Mouse (Mus musculus): ENCODE results near the gene Prune1. TPM values are rescaled to one million over a fixed set of nuclear protein-coding genes. Genes with fewer than 3 reads are reported as not detected.

Gene Prune1
- 10 to 100 TPM; 33.2 to 36.3 TPM for total RNA-seq (2021)

DNA sequence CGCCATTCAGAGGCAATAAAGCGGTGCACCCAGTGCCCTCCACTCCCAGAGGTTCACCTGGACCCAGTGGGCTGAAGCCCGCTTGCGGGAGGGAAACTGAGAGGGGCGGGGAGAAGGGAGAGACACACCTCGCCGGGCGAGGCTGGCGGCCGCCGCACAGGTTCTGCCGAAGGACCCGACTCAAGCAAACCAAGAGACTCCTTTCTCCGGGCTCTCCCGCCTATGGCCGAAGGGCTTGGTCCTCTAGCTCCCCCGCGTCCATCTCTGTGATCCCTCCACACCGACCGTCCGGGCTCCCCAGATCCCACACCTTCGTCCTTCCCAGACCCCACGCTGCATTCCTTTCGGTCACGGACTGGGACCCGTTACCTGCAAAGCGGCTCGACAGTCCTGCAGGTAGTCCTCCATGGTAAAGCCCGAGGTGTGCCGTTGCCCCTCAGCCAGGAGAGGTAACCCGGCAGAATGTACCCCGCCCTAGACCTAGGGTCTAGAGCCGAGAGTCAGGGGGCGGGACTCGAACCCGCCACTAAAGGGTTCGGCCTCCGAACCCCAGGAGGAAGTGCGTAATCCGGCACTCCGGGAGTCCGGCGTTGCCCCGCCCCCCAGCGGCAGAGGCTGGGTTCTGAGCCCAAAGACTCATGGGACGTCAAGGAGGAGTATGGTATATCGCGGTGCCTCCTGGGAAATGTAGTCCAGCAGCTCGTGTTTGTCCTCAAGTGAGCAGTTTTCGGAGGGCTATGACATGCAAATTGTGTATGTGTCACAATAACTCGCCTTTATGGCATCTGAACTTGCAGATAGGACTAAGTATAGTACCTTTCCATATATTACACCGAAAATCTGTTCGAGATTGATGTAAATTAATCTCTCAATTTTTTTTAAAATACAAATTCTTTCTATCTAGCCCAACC lies at the start of gene Prune1, which contains the start of gene Mindy1:
Gene Prune1 (minus strand): TSS at position 861 of the 911 bp plus-strand sequence.
Gene Mindy1 (plus strand): TSS at position 130 of the 911 bp plus-strand sequence.
- peak; percentile 99 for DNase-seq

DNA sequence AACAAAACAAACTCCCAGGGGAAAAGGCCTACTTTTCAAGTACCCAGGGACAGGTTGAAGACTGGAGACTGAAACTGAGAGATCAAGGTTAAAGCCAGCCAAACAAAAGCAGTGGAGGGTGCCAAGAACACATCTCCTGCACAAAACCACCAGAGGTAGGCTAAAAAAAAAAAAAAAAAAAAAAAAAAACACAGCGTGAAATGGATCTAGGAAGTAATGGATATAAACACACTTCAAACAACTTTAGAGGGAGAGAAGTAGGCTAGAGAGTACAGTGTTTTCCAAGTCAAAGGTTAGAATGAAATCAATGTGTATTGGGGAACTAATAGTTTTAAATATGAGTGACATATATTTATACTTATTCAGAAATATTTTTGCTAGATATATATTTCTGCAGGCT lies 49.7 kb upstream of the Prune1 start:
- DNase-seq, result no peak

DNA sequence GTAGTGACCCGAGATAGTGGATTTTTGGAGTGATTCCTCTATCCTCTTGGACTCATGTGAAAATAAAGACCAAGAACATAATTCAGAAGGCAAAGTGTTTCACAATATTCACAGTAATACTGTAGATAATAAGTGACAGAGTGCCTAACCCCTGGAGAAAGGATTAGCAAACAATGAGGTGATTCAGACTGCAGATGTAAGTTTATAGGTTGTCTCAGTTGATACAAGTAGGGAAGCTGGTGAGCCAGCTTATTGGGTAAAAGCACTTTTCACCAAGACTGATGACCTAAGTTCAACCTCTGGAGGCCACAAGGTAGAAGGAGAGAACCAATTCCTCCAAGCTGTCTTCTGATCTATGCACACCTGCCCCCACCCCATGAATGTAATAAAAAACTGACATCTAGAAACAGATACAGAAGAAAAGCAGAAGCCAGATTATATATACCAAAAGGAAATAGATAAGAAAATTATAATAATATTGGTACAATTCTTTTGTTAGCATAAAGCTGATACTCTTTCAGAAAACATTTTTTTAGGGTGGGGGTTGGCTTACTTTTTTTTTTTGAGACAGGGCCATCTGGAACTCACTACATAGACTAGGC lies 47.0 kb upstream of the Prune1 start:
- no peak for DNase-seq

GRCm38 (mm10) chr3:95324454-95325144 lies 42.7 kb upstream of the Prune1 start:
- no peak for DNase-seq

DNA sequence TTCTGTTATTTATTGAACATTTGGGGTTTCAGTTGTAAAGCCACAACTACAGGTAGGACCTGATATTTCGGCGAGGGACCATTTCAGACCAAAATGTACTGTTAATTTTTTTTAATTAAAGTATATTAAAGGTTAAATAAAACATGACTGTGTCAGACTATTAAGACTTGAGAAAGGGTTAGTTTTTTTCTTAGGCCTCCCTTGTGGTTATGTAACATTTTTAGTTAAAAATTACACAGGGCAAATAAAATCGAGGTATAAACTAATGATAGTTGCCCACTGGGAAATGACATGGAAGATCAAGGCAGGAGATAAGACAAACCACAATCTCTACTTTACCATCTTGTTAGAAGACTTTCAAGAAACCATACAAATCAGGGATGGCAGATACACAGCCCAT lies 41.6 kb upstream of the Prune1 start:
- DNase-seq, result no peak

DNA sequence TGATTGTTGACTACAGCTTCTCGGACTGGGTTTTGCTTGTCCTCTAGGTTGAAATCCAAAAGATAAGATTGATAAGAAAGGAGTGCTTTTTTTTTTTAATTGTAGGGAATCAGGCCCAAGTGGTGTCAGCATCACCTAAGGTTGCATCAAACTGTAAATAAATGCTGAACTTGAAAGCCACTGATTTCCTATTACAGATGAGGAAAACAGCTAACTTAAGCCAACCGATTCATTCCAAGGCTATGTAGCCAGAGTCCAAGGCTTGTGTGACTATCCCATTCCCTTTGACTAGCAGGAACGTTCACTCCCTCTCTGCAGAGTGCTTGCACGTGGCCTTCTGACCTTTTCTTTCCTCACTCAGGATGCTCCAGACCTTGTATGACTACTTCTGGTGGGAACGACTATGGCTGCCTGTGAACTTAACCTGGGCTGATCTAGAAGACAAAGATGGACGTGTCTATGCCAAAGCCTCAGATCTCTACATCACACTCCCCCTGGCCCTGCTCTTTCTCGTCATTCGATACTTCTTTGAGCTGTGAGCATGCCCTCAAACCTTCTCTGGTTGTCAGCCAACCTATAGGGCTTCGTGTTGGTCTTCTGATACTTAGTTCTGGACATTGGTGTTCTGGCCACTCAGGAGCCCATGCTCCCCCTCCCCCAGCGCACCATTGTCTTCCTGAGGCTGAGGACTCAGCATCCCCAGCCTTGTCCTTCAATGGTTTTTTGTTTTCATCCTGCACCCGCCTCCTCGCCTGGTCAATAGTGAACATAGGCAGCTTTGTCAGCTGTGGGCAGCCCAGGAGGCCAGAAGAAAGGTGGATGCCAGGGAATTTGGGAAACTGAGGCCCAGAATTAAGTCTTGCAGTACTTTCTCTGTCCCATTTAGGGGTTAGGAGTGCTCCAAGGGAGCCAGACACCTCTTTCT lies 38.1 kb upstream of the Prune1 start:
- no peak for DNase-seq

DNA sequence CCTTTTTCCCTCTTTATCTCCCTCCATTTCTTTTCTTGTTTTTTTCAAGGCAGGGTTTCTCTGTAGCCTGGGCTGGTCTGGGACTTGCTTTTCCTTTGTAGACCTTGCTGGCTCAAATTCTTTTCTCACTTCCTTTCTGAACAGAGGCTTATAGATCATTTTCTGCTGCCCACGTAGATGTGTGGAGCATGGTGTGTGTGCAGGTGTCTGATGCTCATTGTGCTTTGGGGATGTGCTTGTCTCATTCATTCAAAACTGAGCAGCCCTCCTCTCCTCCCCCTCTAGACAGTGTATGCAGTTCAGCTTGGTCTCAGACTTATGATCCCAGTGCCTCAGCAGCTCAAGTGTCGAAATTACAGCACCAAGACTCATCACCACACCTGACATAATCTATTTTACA lies 37.2 kb upstream of the Prune1 start:
- no peak for DNase-seq

GRCm38 (mm10) chr3:95318548-95318947 lies 36.7 kb upstream of the Prune1 start:
- DNase-seq, result peak; percentile 32

- DNase-seq, result peak; percentile 68
These were observed 35.7 kb upstream of the Prune1 start for GRCm38 (mm10) chr3:95317414-95318080.

GRCm38 (mm10) chr3:95315844-95316550 lies 34.1 kb upstream of the Prune1 start:
- peak; percentile 6 for DNase-seq

DNA sequence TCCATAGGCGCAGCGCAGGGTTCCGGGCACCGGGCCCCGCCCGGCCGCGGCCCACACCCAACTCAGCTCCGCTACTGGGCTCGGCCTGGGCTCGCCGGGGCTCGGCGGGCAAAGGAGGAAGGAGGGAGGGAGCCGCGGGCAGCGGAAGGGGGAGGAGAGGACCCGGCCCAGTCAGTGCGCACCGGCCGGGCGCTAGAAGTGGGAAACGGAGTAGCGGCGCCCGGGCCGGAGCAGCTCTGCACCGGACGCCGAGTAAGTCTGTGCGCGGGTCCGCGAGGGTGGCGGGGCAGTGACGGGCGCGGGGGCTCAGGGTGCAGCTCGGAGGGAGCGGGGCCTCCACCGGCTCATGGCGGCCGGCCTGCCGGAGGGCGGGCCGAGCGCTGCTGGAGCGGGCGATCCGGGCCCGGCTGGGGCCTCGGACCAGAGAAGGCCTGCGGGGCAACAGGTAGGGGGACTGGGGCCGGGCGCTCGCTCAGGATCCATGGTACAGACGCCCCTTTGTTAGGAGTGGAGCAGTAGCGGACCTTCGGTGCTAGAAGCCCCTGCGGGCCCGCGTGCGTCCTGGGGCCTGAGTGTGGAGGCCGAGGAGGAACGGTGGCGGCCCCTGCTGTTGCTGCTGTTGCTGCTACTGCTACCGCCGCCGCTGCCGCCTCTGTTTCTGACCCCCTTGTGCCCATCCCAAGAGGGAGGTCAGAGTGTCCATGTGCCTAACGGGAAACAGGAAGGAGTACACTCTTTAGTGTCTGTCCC lies 33.4 kb upstream of the Prune1 start:
- DNase-seq, result peak; percentile 94

GRCm38 (mm10) chr3:95314486-95315093 lies 32.7 kb upstream of the Prune1 start, which contains the start of gene Cers2:
Gene Cers2 (plus strand): TSS chr3:95314791.
- DNase-seq, result no peak

- no peak for DNase-seq
These were observed 32.2 kb upstream of the Prune1 start for GRCm38 (mm10) chr3:95314075-95314474.

DNA sequence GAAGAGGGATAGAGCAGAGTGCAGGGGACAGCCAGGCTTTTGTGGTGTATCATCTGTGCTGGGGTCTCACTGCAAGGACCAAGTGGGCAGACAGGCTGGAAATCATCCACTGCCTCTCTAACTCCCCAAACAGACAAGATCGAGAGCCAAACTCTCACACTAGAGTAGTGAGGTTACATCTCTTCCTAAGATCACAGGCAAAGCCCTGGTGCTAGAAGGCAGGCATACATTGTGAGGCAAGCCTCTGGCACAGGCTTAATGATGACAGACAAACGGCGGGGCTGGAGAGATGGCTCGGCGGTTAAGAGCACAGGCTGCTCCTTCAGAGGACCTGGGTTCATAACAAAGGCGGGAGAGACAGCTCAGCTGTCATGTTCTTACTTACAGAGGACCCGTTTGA lies 31.6 kb upstream of the Prune1 start:
- peak; percentile 3 for DNase-seq

- peak; percentile 6 for DNase-seq
These were observed 30.7 kb upstream of the Prune1 start for GRCm38 (mm10) chr3:95312623-95313022.

DNA sequence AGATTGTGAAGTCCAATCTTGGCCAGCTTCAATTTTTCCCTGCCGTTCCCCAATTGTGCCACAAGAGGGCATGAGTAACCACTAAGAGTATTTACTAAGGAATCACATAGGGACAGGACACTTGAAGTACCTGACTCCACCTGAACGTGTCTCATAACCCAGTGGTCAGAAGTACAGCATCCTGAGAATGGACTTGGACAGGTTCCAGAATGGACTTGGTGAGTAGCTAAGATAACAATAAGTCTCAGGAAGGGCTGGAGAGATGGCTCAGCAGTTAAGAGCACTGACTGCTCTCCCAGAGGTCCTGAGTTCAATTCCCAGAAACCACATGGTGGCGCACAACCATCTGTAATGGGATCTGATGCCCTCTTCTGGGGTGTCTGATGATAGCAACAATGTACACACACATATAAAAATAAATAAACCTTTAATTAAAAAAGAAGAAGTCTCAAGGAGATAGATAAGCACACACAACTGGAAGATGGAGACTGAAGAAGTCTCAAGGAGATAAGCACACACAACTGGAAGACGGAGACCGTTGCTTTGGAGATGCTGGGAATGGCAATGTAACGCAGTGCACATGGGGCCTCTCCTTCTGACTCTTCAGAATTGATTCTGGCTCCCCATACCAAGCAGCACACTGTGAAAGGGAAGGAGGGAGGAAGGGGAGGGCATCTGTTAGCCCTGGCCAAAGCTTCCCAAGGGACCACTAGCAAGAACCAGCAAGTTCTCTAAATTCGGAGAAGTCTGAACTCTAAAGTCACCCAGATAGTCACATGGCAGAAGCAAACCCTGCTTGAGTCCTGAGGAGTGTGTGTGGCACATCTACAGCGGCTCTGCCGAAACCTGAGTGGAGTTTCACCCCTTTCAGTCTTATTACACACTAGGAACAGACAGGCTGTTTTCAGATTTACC lies 29.3 kb upstream of the Prune1 start:
- DNase-seq, result peak; percentile 79

- no peak for DNase-seq
These were observed 28.6 kb upstream of the Prune1 start for GRCm38 (mm10) chr3:95310496-95310895.

DNA sequence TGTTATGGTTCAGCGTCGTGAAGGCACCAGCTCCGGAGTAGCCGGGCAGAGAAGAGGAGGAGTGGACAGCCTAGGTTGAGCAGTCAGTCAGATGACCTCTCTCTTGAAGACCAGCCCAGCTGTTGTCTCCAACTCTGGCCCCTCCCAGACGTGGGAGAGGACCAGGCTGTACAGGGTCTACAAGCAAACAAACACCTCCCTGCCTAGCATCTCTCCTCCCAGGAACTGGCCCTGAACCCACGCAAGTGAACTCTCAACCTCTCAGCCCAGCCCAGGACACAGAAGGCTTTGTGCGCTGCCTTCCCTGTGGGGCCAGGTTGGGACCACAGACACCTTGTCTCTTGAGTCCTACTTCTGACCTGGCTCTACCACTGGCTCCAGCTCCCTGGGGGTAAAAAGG lies 25.2 kb upstream of the Prune1 start, which contains the start of gene Anxa9:
Gene Anxa9 (minus strand): TSS at position 77 of the 400 bp plus-strand sequence.
- DNase-seq, result no peak

Measured in heart, postnatal 4 days (tissue).